Mouse (Mus musculus): ENCODE data around the gene Rapgef1. TPM values are rescaled to one million over a fixed set of nuclear protein-coding genes. Genes with fewer than 3 reads are reported as not detected.

Rapgef1 gene
- polyA plus RNA-seq, 1 experiment from 2014 or later = 15.9 TPM

DNA sequence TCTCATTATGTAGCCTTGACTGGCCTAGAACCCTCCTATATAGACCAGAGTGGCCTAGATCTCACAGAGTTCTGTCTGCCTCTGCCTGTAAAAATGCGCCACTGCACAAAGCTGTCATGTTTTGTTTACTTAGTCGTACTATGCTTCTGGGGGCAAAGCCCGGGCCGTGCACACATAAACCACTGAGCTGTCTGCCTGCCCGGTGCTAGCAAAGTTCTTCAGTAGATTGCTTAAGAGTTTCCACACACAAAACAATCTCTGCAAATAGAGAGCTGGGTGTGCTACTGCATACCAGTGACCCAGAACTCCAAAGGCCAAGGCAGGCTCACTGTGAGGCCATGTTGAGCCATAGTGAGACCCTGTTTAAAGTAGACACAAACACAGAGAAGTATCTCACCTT is 58.3 kb downstream of the Rapgef1 start:
- Histone ChIP-seq H3K4me3 (no peak overlapping the region), H3K4me1 (peaks cover 7% of the 10 kb centered on the region; the same call in 1 of the 2 replicates), H3K9ac (no peak overlapping the region), H3K27ac (no peak overlapping the region), H3K36me3 (peaks cover 5% of the 10 kb centered on the region; the same call in 1 of the 2 replicates), H3K9me3 (no peaks in the 10 kb centered on the region), H3K4me2 (no peak overlapping the region), H3K27me3 (no peaks in the 10 kb centered on the region)
- 82% methylated on average over 5 of the region's 5 CpGs for WGBS
- ATAC-seq (ENCODE audit: insufficient number of reproducible peaks, low FRiP score, low TSS enrichment, low read depth) = no peak

- Histone ChIP-seq H3K4me3 (no peak overlapping the region), H3K9ac (no peak overlapping the region), H3K4me1 (0 out of 2 replicates have a peak, but pooled peaks cover 5% of the 10 kb centered on the region), H3K27ac (no peak overlapping the region), H3K9me3 (no peaks in the 10 kb centered on the region), H3K4me2 (no peak overlapping the region), H3K36me3 (peaks cover 5% of the 10 kb centered on the region; the same call in 1 of the 2 replicates), H3K27me3 (no peaks in the 10 kb centered on the region)
- no peak for ATAC-seq (ENCODE audit: insufficient number of reproducible peaks, low FRiP score, low TSS enrichment, low read depth)
- WGBS = 68% methylated on average over 3 of the region's 3 CpGs
Observed at GRCm38 (mm10) chr2:29678524-29678923, 59.0 kb downstream of the Rapgef1 start.

DNA sequence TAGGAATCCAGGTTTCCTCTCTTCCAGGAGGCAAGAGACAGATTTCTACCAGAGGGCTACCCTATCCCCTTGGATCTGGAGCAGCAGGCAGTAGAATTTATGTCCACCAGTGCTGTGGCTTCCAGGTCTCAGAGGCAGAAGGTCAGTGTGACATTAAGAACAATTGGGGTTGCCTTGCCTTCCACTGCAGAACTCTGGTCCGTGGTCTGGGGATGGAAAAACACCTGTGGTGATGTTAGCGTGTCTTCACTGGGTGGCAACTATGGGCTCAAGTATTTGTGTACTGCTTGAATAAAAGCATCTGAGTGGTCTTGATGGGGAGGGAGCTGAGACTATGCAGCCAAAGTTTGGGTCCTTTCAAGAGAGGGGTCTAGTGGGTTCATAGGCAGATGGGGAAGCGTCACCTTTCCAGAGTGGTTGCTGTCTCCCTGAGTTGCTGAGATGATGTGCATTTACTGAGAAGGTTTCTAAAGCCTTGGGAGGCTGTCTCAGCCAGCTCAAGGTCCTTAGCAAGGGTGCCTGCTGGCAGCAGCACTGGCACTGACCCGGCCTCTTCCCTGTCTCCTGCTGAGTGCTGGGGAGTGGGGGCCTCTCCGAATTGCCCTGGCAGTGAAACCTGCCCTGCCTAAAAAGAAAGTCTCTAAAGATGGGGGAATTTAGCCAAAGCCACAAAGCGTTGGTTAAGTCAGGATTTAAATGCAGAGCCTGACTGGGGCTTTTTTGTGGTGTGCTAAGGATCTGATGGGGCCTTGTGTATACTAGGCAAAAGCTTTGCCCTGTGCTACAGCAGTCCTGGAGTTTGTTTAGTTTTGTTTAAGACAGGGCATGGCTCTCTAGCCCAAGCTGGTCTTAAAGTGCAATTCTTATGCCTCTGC is 60.4 kb downstream of the Rapgef1 start:
- no peaks in the 10 kb centered on the region for H3K9me3 ChIP-seq
- ATAC-seq (ENCODE audit: insufficient number of reproducible peaks, low FRiP score, low TSS enrichment, low read depth) = no peak
- H3K27ac ChIP-seq = no peak overlapping the region
- no peak overlapping the region for H3K4me3 ChIP-seq
- no peaks in the 10 kb centered on the region for H3K27me3 ChIP-seq
- peaks cover 5% of the 10 kb centered on the region; the same call in 1 of the 2 replicates for H3K36me3 ChIP-seq
- WGBS = 73% methylated on average over 6 of the region's 6 CpGs
- H3K9ac ChIP-seq = no peak overlapping the region
- no peak overlapping the region for H3K4me2 ChIP-seq
- H3K4me1 ChIP-seq = 0 out of 2 replicates have a peak, but pooled peaks cover 5% of the 10 kb centered on the region

- no peak for ATAC-seq (ENCODE audit: insufficient number of reproducible peaks, low FRiP score, low TSS enrichment, low read depth)
- Histone ChIP-seq H3K4me2 (no peak overlapping the region), H3K9me3 (no peaks in the 10 kb centered on the region), H3K4me1 (0 out of 2 replicates have a peak, but pooled peaks cover 2% of the 10 kb centered on the region), H3K36me3 (peaks cover 17% of the 10 kb centered on the region), H3K27ac (no peak overlapping the region), H3K4me3 (no peak overlapping the region), H3K9ac (no peak overlapping the region), H3K27me3 (no peaks in the 10 kb centered on the region)
- WGBS = 86% methylated on average over 7 of the region's 7 CpGs
Observed at GRCm38 (mm10) chr2:29683261-29683999, 63.9 kb downstream of the Rapgef1 start.

DNA sequence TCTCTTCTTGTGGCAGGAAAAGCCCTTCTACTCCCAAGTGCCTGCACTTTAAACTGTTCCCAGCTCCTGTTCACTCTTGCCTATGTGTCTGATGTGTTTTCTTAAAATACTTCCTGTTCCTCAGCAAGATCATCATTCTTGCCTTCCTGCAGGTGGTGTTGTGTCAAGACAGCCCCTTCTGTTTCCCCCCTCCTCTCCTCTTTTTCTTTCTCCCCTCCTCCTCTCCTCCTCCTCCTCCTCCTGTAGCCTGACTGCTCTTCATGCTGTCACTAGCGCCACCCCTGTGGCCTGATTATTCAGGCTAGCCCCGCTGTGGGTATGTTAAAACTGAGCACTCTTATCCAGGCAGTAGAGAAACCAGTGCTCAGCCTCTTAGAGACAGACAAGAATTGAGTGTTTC is 65.0 kb downstream of the Rapgef1 start:
- 73% methylated on average over 2 of the region's 2 CpGs for WGBS
- no peak overlapping the region for H3K4me2 ChIP-seq
- no peak overlapping the region for H3K4me3 ChIP-seq
- 0 out of 2 replicates have a peak, but pooled peaks cover 2% of the 10 kb centered on the region for H3K4me1 ChIP-seq
- ATAC-seq (ENCODE audit: insufficient number of reproducible peaks, low FRiP score, low TSS enrichment, low read depth) = no peak
- no peaks in the 10 kb centered on the region for H3K27me3 ChIP-seq
- H3K9me3 ChIP-seq = no peaks in the 10 kb centered on the region
- H3K36me3 ChIP-seq = peaks cover 20% of the 10 kb centered on the region
- no peak overlapping the region for H3K27ac ChIP-seq
- H3K9ac ChIP-seq = no peak overlapping the region

GRCm38 (mm10) chr2:29689014-29689413 is 69.5 kb downstream of the Rapgef1 start:
- no peak for ATAC-seq (ENCODE audit: insufficient number of reproducible peaks, low FRiP score, low TSS enrichment, low read depth)
- H3K27ac ChIP-seq = no peak overlapping the region
- peaks cover 57% of the 10 kb centered on the region for H3K36me3 ChIP-seq
- H3K4me2 ChIP-seq = no peak overlapping the region
- H3K4me3 ChIP-seq = no peak overlapping the region
- peaks cover 3% of the 10 kb centered on the region; the same call in 1 of the 2 replicates for H3K4me1 ChIP-seq
- H3K9ac ChIP-seq = no peak overlapping the region
- 89% methylated on average over 7 of the region's 7 CpGs for WGBS
- no peaks in the 10 kb centered on the region for H3K27me3 ChIP-seq
- H3K9me3 ChIP-seq = no peaks in the 10 kb centered on the region

DNA sequence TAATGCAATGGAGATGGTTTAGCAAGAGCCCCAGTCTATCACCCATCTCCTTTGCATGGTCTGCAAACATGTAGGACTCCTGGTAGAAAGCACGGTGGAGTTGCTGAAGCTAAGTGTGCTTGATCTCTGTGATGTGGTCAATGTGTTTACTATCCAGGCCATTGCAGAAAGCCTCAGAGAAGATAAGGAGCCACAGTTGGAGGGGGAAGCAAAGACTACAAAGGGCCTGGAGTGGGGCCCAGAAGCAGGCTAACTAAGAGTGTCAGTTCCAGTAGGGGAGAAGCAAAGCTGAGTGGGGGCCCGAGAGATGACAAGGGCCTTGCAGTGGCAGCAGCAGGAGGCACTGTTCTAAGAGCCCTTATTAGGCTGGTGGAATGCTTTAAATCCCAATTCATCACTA is 70.0 kb downstream of the Rapgef1 start:
- Histone ChIP-seq H3K27me3 (no peaks in the 10 kb centered on the region), H3K4me3 (no peak overlapping the region), H3K4me1 (peaks cover 3% of the 10 kb centered on the region; the same call in 1 of the 2 replicates), H3K9ac (no peak overlapping the region), H3K36me3 (peaks cover 61% of the 10 kb centered on the region), H3K9me3 (no peaks in the 10 kb centered on the region), H3K27ac (no peak overlapping the region; the same call in 1 of the 2 replicates), H3K4me2 (no peak overlapping the region)
- 50% methylated on average over 2 of the region's 2 CpGs for WGBS
- no peak for ATAC-seq (ENCODE audit: insufficient number of reproducible peaks, low FRiP score, low TSS enrichment, low read depth)

GRCm38 (mm10) chr2:29691068-29691467 is 71.5 kb downstream of the Rapgef1 start:
- Histone ChIP-seq H3K9ac (no peak overlapping the region), H3K27ac (no peak overlapping the region), H3K4me3 (no peak overlapping the region), H3K27me3 (no peaks in the 10 kb centered on the region), H3K4me1 (peaks cover 3% of the 10 kb centered on the region; the same call in 1 of the 2 replicates), H3K36me3 (peaks cover 70% of the 10 kb centered on the region), H3K9me3 (no peaks in the 10 kb centered on the region), H3K4me2 (no peak overlapping the region)
- WGBS = 75% methylated on average over 5 of the region's 5 CpGs
- no peak for ATAC-seq (ENCODE audit: insufficient number of reproducible peaks, low FRiP score, low TSS enrichment, low read depth)

DNA sequence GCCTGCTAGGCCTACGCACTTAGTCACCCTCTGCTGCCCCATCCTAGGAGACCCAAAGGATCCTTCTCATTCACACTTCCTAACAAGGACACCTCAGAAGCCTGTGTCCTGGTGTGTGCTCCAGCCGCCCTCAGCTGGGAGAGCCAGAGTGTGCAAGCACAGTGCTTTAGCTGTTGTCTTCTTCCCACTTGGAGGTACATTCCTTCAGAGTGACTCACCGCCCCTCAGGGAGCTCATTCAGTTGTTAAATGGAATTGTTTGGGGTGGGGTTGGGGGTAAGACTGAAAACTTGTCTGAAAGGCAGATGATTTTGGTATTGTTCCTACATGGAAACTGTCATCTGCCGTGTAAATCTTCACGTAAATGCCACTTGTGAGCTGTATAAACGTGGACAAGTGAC is 72.0 kb downstream of the Rapgef1 start:
- ATAC-seq (ENCODE audit: insufficient number of reproducible peaks, low FRiP score, low TSS enrichment, low read depth) = no peak
- H3K36me3 ChIP-seq = peaks cover 69% of the 10 kb centered on the region
- no peak overlapping the region for H3K27ac ChIP-seq
- no peaks in the 10 kb centered on the region for H3K9me3 ChIP-seq
- H3K9ac ChIP-seq = no peak overlapping the region
- H3K4me1 ChIP-seq = peaks cover 3% of the 10 kb centered on the region; the same call in 1 of the 2 replicates
- WGBS = 63% methylated on average over 6 of the region's 6 CpGs
- no peak overlapping the region for H3K4me3 ChIP-seq
- H3K27me3 ChIP-seq = no peaks in the 10 kb centered on the region
- H3K4me2 ChIP-seq = no peak overlapping the region

DNA sequence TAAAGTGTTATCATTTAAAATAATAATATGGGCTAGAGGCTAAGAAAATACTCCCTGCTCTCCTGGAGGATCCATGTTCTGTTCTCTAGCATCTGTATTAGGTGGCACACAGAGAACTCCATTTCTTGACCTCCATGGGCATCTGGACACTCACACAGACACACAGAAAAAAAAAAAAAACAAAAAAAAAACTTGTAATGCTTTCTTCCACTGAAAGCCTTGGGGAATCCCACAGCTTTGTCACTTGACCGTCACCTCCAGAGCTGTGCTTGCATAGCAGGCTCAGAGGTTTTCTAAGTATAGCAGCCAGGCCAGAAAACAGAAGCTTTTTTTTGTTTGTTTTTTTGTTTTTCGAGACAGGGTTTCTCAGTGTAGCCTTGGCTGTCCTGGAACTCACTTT is 72.7 kb downstream of the Rapgef1 start:
- H3K27me3 ChIP-seq = no peaks in the 10 kb centered on the region
- H3K27ac ChIP-seq = no peak overlapping the region
- 89% methylated on average over 2 of the region's 2 CpGs for WGBS
- peaks cover 3% of the 10 kb centered on the region; the same call in 1 of the 2 replicates for H3K4me1 ChIP-seq
- H3K36me3 ChIP-seq = peaks cover 70% of the 10 kb centered on the region
- H3K9me3 ChIP-seq = no peaks in the 10 kb centered on the region
- no peak overlapping the region for H3K4me3 ChIP-seq
- ATAC-seq (ENCODE audit: insufficient number of reproducible peaks, low FRiP score, low TSS enrichment, low read depth) = no peak
- H3K9ac ChIP-seq = no peak overlapping the region
- no peak overlapping the region for H3K4me2 ChIP-seq

DNA sequence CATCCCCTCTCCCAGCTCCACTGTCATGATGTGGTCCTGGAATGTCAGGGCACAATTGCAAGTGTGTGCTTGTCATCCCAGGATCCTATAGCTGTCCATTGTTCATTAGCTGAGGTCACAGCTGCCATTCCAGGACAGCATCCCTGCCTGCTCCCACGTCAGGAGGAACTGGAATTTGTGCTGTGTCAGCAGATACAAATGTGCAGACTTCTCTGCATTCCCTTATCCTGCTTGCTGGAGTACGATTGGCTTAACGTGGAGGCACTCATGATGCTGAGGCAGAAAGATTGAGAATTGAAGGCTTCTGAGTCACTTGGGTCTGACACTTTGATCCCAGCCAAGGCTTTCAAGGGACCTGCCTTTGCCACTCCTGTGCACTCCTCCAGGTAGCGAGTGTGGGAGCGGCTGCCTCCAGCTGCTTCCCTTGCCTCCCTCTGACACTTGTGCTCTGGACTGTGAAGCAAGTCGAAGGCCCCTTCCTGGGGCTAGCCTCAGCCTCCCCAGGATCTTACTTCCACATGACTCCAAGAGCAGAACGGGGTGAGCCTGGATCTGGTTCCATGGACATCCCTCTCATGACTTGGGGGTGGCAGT is 76.8 kb downstream of the Rapgef1 start:
- Histone ChIP-seq H3K9me3 (no peaks in the 10 kb centered on the region), H3K27ac (no peak overlapping the region), H3K4me1 (peaks cover 2% of the 10 kb centered on the region; the same call in 1 of the 2 replicates), H3K4me3 (no peak overlapping the region), H3K27me3 (no peaks in the 10 kb centered on the region), H3K9ac (no peak overlapping the region), H3K4me2 (no peak overlapping the region), H3K36me3 (peaks cover 78% of the 10 kb centered on the region)
- 79% methylated on average over 7 of the region's 7 CpGs for WGBS
- no peak for ATAC-seq (ENCODE audit: insufficient number of reproducible peaks, low FRiP score, low TSS enrichment, low read depth)
